Mouse (Mus musculus) layer of hippocampus, adult 2 months (tissue): ENCODE results near the gene Rab36. TPM values are rescaled to one million over a fixed set of nuclear protein-coding genes. Genes with fewer than 3 reads are reported as not detected.

Experiments
- DNase-seq, 2 experiments: peaks; one replicate each; pipeline ENCODE4 v3.0.0; 2022; ENCODE audit warnings: low spot score in 2 of 2
- H3K27ac ChIP-seq: fragments of 200-600 bp; 2 replicates; pipeline ENCODE4 v1.8.1; 2022
- H3K4me3 ChIP-seq: fragments of 200-600 bp; 2 replicates; pipeline ENCODE4 v1.8.1; 2022; ENCODE audit warnings: mild to moderate bottlenecking
- CTCF ChIP-seq: fragments of 200-600 bp; conservative IDR thresholded peaks from 2 replicates; pipeline ENCODE4 v1.8.1; 2022; ENCODE audit warnings: antibody characterized with exemption, mild to moderate bottlenecking, moderate library complexity
- total RNA-seq, 2 experiments: library from RNA; stranded (reverse); gene quantifications; 2 replicates each; pipeline ENCODE4 v1.2.3; 2021

Rab36 gene
- total RNA-seq, 2 experiments from 2014 or later = 33.6 to 34.6 TPM

DNA sequence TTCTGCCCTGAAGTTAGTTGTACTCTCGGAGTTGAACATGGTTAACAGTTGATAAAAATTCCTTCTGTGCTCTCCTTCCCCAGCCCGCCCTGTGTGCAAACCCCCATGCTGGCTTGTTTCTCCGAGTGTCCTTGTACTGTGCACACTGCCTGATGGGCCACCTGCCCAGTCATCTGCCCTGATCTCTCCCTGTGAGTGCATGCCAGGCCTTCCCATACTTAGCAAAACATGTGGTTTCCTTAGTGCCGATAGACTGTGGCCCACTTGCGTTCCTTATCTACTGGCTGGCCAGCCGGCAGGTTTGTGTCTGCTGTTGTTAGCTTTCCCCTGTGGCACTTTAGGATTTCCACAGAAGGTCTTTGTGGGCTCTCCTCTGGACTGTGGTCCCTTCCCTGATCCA lies 17.3 kb downstream of the Rab36 start:
- TF ChIP-seq CTCF = no peak
- H3K27ac ChIP-seq = no peak overlapping the region; the same call in 1 of the 2 replicates
- H3K4me3 ChIP-seq = no peak overlapping the region
- no peak for DNase-seq

GRCm38 (mm10) chr10:75055672-75056071 lies 18.8 kb downstream of the Rab36 start:
- TF ChIP-seq CTCF = no peak
- H3K27ac ChIP-seq = peak overlapping the region; percentile 43; the same call in 1 of the 2 replicates
- DNase-seq = no peak
- no peak overlapping the region for H3K4me3 ChIP-seq

GRCm38 (mm10) chr10:75056255-75056654 lies 19.4 kb downstream of the Rab36 start:
- Histone ChIP-seq H3K27ac (peak overlapping the region; percentile 43), H3K4me3 (no peak overlapping the region)
- DNase-seq = peak; percentile 36 to 65
- TF ChIP-seq CTCF = no peak

DNA sequence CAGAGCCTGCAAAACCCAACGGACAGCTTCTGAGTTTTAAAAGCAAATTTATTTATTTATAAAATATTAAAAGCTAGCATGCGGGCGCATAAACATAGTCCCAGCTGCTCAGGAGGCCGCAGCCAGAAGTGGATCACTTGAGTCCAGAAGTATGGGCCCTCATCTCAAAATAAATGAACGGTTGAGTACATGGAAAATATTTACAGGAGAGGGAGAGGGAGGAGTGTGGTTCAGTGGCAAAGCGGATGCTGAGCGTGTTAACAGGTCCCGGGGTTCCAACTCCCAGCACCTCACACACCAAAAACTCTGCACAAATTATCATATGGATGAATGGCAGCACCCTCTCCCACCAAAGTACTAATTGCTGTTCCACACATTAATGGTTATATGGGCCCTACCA lies 21.5 kb downstream of the Rab36 start:
- no peak for TF ChIP-seq CTCF
- H3K4me3 ChIP-seq = no peak overlapping the region
- DNase-seq = no peak
- H3K27ac ChIP-seq = no peak overlapping the region

DNA sequence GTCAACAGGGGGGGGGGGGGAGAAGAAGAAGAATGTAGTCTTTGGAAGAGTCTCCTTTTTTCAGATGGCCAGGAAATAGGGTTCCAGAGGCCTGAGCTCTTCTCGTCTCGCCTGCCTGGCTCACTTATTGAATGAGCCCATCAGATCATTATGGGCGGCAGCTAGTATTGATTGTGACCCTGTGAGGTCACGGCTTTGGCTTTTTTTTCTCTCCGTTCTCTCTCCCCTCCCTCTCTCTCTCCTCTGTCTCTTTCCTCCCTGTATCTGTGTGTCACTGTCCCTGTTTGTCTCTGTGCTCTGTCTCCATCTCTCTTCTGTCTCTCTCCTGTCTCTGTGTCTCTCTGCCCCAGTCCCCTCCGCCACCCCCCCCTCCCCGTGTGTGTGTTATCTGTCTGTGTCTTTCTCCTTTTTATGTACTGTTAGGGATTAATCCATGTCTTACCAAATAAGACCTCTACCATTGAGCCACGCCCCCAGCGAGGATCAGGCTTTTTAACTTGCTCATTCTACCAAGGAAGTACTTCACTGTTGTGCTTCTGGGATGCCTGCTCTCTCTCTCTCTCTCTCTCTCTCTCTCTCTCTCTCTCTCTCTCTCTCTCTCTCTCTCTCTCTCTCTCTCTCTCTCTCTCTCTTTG lies 22.0 kb downstream of the Rab36 start:
- no peak for TF ChIP-seq CTCF
- H3K27ac ChIP-seq = no peak overlapping the region
- H3K4me3 ChIP-seq = no peak overlapping the region
- DNase-seq = no peak

GRCm38 (mm10) chr10:75059396-75059795 lies 22.5 kb downstream of the Rab36 start:
- peak; percentile 88 for TF ChIP-seq CTCF
- peak overlapping the region; percentile 25; the same call in 1 of the 2 replicates for H3K27ac ChIP-seq
- DNase-seq = peak; percentile 79 to 83
- H3K4me3 ChIP-seq = no peak overlapping the region; the same call in 1 of the 2 replicates

DNA sequence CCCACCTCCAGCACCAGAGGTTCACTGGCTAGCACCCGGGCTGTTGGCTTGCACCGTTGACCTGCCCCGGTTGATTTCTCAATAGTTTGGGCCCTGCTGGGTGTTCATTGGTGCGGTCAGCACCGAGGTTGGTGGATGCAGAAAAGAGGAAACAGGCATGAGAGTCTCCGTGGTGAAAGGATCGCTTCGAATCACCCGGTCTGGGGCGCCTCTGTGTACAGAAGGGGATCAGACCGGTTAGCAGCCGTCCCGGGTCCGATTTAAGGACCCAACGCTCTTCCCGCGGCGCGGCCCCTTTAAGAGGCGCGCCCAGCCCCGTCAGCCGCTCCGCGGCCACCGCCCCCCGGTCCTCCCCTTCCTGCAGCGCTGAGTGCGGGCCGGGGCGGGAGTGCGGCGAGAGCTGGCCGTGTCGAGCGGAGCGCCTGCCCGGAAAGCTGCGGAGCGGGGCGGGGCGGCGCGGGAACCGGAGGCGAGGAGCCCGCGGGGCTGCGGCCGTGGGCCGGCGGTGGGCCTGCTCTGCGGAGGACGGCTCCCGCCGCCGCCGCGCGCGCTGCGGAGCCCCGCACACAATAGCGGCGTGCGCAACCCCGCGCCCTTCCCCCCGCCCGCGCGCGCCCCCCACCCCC lies 23.5 kb downstream of the Rab36 start, which contains the start of gene Bcr:
Gene Bcr, plus strand, starts transcription at position 376 of the 626 bp plus-strand sequence.
- Histone ChIP-seq H3K27ac (peak within 1 kb of the TSS; percentile 90), H3K4me3 (peak within 1 kb of the TSS; percentile 85)
- peak; percentile 71 to 74 for DNase-seq
- no peak for TF ChIP-seq CTCF

DNA sequence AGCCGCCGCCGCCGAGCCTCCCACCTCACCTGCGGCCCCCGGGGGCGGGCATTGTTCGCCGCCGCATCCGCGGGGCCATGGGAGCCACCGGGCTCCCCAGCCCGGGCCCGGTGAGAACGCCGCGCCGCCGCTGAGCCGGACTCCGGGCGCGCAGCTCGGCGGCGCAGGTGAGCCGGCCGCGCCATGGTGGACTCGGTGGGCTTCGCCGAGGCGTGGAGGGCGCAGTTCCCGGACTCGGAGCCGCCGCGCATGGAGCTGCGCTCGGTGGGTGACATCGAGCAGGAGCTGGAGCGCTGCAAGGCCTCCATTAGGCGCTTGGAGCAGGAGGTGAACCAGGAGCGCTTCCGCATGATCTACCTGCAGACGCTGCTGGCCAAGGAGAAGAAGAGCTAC lies 24.0 kb downstream of the Rab36 start:
- peak overlapping the region; percentile 90 for H3K27ac ChIP-seq
- peak overlapping the region; percentile 85 for H3K4me3 ChIP-seq
- DNase-seq = no peak
- TF ChIP-seq CTCF = no peak

- peak overlapping the region; percentile 85 for H3K4me3 ChIP-seq
- no peak for DNase-seq
- peak overlapping the region; percentile 90 for H3K27ac ChIP-seq
- no peak for TF ChIP-seq CTCF
Measured at GRCm38 (mm10) chr10:75061341-75062188, 24.7 kb downstream of the Rab36 start.

DNA sequence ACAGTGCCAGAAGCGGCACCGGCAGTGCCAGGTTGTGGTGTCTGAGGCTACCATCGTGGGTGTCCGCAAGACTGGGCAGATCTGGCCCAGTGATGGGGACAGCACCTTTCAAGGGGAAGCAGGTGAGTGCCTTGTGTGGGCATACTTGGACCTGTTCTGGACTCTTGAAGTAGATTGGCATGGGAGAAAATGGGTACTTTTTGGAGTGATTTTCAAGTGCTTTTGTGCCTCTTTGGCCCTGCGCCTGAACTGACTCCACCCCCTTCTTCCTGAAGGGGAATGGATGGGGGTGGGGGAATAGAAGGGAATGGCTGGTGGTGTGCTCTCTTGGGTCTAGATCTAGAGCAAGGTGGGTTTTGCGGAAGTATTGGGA lies 25.3 kb downstream of the Rab36 start:
- Histone ChIP-seq H3K4me3 (peak overlapping the region; percentile 85), H3K27ac (peak overlapping the region; percentile 90)
- DNase-seq = no peak
- TF ChIP-seq CTCF = no peak

GRCm38 (mm10) chr10:75062621-75063020 lies 25.8 kb downstream of the Rab36 start:
- TF ChIP-seq CTCF = no peak
- no peak for DNase-seq
- Histone ChIP-seq H3K27ac (peak overlapping the region; percentile 90; the same call in 1 of the 2 replicates), H3K4me3 (peak overlapping the region; percentile 85)

GRCm38 (mm10) chr10:75063301-75063965 lies 26.6 kb downstream of the Rab36 start:
- no peak for TF ChIP-seq CTCF
- DNase-seq = no peak
- Histone ChIP-seq H3K4me3 (peak overlapping the region; percentile 85), H3K27ac (peak overlapping the region; percentile 80)
